Mouse (Mus musculus) forebrain, embryonic 15.5 days (tissue): ENCODE measurements around the gene Hoxa9. TPM values are rescaled to one million over a fixed set of nuclear protein-coding genes. Genes with fewer than 3 reads are reported as not detected.

ENCODE experiments used
- ATAC-seq: fragments of 200-750 bp; cut with Nextera tagmentation; replicated peaks from 2 replicates; pipeline ENCODE4 v1.8.0; 2017; ENCODE audit warnings: mild to moderate bottlenecking, moderate TSS enrichment, moderate library complexity
- H3K27ac ChIP-seq: fragments of 300-500 bp; sonication (generic); replicated peaks from 2 replicates; pipeline ENCODE4 v1.5.1; 2015; ENCODE audit warnings: mild to moderate bottlenecking, inconsistent platforms
- H3K27me3 ChIP-seq: fragments of 300-500 bp; sonication (generic); 2 replicates; pipeline ENCODE4 v1.6.1; 2015; ENCODE audit warnings: inconsistent platforms
- H3K36me3 ChIP-seq: fragments of 300-500 bp; sonication (generic); 2 replicates; pipeline ENCODE4 v1.6.1; 2015; ENCODE audit warnings: mild to moderate bottlenecking, inconsistent platforms
- H3K4me1 ChIP-seq: fragments of 300-500 bp; sonication (generic); 2 replicates; pipeline ENCODE4 v1.6.1; 2015; ENCODE audit warnings: inconsistent platforms
- H3K4me2 ChIP-seq: fragments of 300-500 bp; sonication (generic); replicated peaks from 2 replicates; pipeline ENCODE4 v1.6.1; 2015; ENCODE audit warnings: mild to moderate bottlenecking, inconsistent platforms
- H3K4me3 ChIP-seq: fragments of 300-500 bp; sonication (generic); 2 replicates; pipeline ENCODE4 v1.5.1; 2015; ENCODE audit warnings: mild to moderate bottlenecking, inconsistent platforms
- H3K9ac ChIP-seq: fragments of 300-500 bp; sonication (generic); replicated peaks from 2 replicates; pipeline ENCODE4 v1.6.1; 2015; ENCODE audit warnings: mild to moderate bottlenecking, inconsistent platforms
- H3K9me3 ChIP-seq: fragments of 300-500 bp; sonication (generic); 2 replicates; pipeline ENCODE4 v1.6.1; 2016; ENCODE audit warnings: inconsistent platforms
- WGBS: fragments of 180-500 bp; shearing (Covaris S2); methylation state at CpG from one replicate; pipeline ENCODE4 v1.1.7; 2015; ENCODE audit warnings: mixed read lengths; 5-methylcytosine and 5-hydroxymethylcytosine counted together
- polyA plus RNA-seq: library from polyadenylated mRNA; unstranded; fragments of >200 nt; fragmentation: Nextera tagmentation; extraction: Ambion mirVana; gene quantifications from 2 replicates; pipeline ENCODE4 v1.2.1, GENCODE M21; 2015

The Hoxa9 gene
- polyA plus RNA-seq, 1 experiment from 2014 or later = not detected

DNA sequence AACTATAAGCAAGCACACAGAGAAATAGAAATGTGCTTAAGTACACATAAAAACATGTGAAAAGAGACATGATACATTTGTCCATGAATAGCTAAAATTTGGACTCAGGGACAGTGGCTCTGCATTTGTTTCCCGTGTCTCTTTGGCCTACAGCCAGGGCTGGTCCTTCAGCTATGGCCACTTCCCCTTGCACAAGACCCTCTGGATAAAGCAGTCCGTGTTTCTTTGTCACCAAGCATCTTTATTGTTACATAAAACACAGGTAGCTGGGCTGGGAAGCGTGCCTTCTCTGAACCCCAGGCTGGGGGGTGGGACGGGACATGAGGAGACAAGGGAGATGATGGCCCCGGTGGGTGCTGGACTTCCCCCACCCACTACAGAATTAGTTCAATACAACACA is 16.6 kb downstream of the Hoxa9 start:
- Histone ChIP-seq H3K4me3 (no peak overlapping the region), H3K36me3 (no peaks in the 10 kb centered on the region), H3K9ac (no peak overlapping the region), H3K27me3 (peaks cover 99% of the 10 kb centered on the region), H3K27ac (no peak overlapping the region), H3K4me2 (no peak overlapping the region), H3K9me3 (no peaks in the 10 kb centered on the region), H3K4me1 (peaks cover 14% of the 10 kb centered on the region)
- ATAC-seq = no peak
- WGBS = 8% methylated on average over 5 of the region's 5 CpGs

DNA sequence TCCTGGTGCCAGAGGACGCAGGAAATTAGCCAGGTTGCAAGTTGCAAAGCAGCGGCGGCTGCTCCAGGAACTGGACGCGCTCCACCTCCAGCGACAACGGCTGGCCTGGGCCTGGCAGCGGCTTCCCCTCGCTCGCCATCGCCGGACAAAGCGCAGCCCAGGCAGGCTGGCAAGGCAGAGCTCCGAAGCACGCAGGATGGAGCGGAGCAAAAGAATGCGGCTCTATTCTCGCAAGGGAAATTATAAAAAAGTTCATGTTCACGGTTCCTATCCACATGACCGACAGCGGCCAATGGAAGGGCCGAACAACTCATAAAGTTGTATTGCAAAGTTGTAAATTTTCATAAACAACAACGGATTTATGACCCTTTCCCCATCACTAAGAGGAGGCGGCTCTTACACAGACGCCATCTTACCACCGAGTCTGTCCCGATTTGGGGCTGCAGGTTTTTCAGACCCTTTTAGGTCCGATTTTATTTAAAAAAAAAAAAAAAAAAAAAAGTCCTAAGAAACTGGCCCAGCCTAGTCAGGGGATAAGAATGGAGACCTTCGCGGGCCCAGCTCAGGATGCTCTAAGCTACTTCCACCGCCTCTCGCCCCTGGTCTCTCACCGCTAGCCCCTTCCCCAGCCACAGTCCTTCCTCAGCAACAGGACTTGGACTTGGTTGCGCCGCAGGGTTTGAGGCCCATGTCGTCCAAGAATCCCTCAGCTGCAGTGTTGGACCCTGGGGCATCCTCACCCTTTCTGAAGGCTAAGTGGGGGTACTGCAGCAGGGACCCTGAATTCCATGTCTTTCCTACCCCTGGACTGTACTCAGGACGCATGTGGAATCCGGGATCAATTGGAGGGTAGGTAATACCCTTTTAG is 17.5 kb downstream of the Hoxa9 start, which contains the start of the genes Hoxa3 and Gm28308:
Gene Hoxa3 (minus strand): TSS at position 218 of the 868 bp plus-strand sequence.
Gene Gm28308 (minus strand): TSS at position 221 of the 868 bp plus-strand sequence.
- H3K9me3 ChIP-seq = no peaks in the 10 kb centered on the region
- H3K27ac ChIP-seq = no peak within 1 kb of the TSS
- H3K36me3 ChIP-seq = no peaks in the 10 kb centered on the region
- no peak within 1 kb of the TSS for H3K4me2 ChIP-seq
- no peak within 1 kb of the TSS for H3K4me3 ChIP-seq
- peaks cover 14% of the 10 kb centered on the region for H3K4me1 ChIP-seq
- H3K9ac ChIP-seq = no peak within 1 kb of the TSS
- 3% methylated on average over 38 of the region's 38 CpGs for WGBS
- H3K27me3 ChIP-seq = peaks cover 99% of the 10 kb centered on the region
- no peak for ATAC-seq

DNA sequence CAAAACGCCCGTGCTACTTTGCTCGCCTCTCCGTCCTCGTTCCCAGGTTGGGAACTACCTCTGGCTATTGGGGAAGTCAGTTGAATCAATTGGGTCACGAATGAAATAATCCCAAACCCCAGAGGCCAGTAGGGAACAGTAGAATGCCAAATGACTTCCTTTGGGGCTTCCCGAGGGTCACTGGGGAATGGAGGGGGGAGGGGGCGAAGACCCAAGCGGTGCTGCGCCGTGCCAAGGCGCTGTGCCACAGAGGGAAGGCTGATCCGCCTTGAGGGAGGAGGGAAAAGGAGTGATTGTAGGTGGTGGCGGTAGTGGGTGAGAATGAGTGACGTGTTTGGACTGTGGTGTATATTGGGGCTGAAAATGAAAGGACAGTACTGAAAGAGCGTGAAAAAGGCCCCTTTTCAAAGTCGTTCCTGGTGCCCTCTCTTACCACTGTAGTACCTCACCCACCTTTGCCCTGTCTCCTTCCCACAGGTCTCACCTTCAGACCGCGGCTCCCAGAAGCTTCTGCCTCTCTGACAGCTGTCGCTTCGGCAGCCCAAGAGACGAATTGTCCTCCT is 18.3 kb downstream of the Hoxa9 start:
- H3K9me3 ChIP-seq = no peaks in the 10 kb centered on the region
- no peak overlapping the region for H3K4me2 ChIP-seq
- peaks cover 13% of the 10 kb centered on the region for H3K4me1 ChIP-seq
- H3K4me3 ChIP-seq = no peak overlapping the region
- H3K27me3 ChIP-seq = peaks cover 97% of the 10 kb centered on the region
- under 1% methylated on average over 22 of the region's 22 CpGs for WGBS
- H3K9ac ChIP-seq = no peak overlapping the region
- no peak for ATAC-seq
- no peak overlapping the region for H3K27ac ChIP-seq
- H3K36me3 ChIP-seq = no peaks in the 10 kb centered on the region

DNA sequence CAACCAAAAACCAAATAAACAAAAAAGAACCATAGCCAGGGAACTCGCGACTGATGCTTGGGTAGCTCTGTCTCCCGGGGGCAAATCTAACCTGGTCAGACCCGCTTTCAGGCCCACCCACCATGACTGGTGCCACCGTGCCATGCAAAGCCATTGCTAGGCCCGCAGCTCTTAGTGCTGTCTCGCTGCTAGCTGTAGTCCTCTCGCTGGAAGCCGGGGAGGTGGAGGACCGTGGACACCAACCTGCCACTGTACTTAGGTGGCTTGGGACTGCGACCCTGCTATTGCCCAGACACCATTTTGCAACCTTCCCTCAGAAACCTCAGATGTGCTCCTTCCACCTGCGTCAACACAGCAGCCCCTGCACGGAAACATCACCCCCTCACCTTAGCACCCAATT is 18.9 kb downstream of the Hoxa9 start:
- no peak overlapping the region for H3K4me3 ChIP-seq
- H3K36me3 ChIP-seq = no peaks in the 10 kb centered on the region
- peak; percentile 51; the same call in 1 of the 2 replicates for ATAC-seq
- no peak overlapping the region for H3K4me2 ChIP-seq
- H3K27ac ChIP-seq = no peak overlapping the region
- H3K9ac ChIP-seq = no peak overlapping the region
- H3K4me1 ChIP-seq = peaks cover 6% of the 10 kb centered on the region
- WGBS = 3% methylated on average over 13 of the region's 13 CpGs
- H3K27me3 ChIP-seq = peaks cover 97% of the 10 kb centered on the region
- no peaks in the 10 kb centered on the region for H3K9me3 ChIP-seq

DNA sequence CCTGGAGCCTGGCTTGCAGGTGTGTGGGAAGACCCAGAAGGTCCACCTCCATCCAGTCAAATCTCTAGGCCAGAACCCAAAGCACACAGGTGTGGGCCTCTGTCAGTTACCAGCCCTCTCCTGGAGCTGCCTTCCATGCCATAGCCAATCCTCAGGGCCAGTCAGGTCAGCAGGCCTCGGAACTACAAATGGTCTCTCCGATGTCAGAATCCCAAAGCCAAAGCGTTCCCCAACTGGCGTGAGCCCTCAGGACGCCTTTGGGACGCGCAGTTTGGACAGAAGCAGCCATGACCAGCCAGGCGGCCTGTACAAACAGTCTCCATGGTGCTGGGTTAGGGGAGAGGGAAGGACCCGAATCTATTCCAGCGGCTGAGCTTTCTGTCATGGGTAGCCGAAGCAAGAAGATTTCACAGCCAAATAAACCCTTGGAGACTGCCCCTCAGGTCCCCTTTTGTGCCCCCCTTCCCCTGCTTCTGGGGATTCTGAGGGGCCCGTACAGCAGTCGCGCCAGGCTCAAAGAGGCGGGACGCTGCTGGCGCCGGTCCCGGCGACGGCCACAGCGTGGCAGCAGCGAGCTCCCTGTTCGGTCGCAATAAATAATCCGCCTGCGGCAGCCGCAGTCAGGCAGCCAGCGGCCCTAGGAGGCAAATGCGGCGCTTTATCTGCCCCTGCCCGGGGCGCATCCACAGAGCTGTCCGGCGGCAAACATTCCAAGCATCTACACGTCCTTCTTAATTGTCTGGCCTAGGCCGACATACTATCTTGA is 19.5 kb downstream of the Hoxa9 start:
- Histone ChIP-seq H3K4me1 (0 out of 2 replicates have a peak, but pooled peaks cover 4% of the 10 kb centered on the region), H3K27ac (no peak overlapping the region), H3K4me3 (no peak overlapping the region), H3K9me3 (no peaks in the 10 kb centered on the region), H3K27me3 (peaks cover 97% of the 10 kb centered on the region), H3K9ac (no peak overlapping the region), H3K36me3 (no peaks in the 10 kb centered on the region), H3K4me2 (no peak overlapping the region)
- peak; percentile 43 for ATAC-seq
- under 1% methylated on average over 37 of the region's 37 CpGs for WGBS

DNA sequence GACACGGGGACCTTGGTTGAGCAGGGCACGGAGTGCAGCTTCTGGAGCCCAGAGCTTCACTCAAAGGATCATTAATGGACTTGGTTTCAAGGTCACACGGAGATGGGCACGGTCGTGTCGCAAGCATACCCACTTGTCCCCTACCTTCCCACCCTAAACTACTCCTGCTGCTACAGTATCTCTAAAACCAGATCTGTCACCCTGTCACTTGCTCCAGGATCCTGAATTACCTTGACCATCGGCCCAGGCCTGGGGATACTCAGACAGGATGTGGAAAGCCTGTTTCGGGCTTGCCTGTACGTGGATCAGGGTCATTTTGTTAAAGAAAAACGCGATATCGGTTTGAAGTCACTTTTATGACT is 21.2 kb downstream of the Hoxa9 start:
- Histone ChIP-seq H3K27me3 (peaks cover 97% of the 10 kb centered on the region), H3K27ac (no peak overlapping the region), H3K9ac (no peak overlapping the region), H3K36me3 (no peaks in the 10 kb centered on the region), H3K4me1 (0 out of 2 replicates have a peak, but pooled peaks cover 4% of the 10 kb centered on the region), H3K4me2 (no peak overlapping the region), H3K9me3 (no peaks in the 10 kb centered on the region), H3K4me3 (no peak overlapping the region)
- WGBS = 6% methylated on average over 12 of the region's 12 CpGs
- no peak for ATAC-seq

DNA sequence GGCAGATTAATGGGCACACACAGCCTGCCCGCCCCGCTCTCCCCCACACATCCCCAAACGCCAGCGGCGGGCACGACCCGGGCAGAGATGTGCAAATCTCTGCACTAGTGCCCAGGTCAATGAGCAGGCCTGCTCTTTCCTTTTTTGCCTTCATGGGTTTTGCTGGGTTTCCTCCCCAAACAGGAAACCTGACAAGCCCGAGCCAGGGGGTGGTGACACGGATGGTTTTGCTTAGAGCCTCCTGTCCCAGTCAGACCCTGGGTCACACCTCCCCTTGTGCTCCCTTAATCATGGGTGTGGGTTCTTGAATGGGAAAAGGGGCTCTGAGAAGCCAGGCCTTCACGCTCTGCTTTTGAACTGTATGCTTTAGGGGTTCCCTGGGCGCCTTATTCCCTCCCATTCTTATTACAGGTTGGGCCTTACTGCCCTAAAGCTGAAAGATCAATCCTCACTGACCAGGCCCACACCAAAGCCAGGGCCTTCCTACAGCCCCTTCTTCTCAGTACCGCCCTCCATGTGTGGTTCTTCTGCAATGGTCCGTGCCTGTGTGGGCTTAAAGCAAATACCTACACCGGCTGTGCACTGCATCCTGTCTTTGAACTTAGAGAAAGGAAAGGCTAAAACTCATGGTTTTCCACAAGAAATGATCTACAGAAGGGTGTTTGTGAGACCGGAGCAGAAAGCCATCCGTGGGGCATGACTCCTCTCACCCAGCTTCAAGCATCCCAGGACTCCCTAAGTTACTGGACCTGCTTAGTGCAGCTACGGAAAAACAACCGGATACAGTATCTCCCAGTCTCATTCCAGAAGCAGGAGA is 21.8 kb downstream of the Hoxa9 start:
- no peak overlapping the region for H3K4me2 ChIP-seq
- no peaks in the 10 kb centered on the region for H3K9me3 ChIP-seq
- H3K9ac ChIP-seq = no peak overlapping the region
- no peaks in the 10 kb centered on the region for H3K36me3 ChIP-seq
- H3K4me1 ChIP-seq = peaks cover 9% of the 10 kb centered on the region
- peaks cover 97% of the 10 kb centered on the region for H3K27me3 ChIP-seq
- no peak overlapping the region for H3K4me3 ChIP-seq
- H3K27ac ChIP-seq = no peak overlapping the region
- 4% methylated on average over 18 of the region's 18 CpGs for WGBS
- ATAC-seq = no peak

DNA sequence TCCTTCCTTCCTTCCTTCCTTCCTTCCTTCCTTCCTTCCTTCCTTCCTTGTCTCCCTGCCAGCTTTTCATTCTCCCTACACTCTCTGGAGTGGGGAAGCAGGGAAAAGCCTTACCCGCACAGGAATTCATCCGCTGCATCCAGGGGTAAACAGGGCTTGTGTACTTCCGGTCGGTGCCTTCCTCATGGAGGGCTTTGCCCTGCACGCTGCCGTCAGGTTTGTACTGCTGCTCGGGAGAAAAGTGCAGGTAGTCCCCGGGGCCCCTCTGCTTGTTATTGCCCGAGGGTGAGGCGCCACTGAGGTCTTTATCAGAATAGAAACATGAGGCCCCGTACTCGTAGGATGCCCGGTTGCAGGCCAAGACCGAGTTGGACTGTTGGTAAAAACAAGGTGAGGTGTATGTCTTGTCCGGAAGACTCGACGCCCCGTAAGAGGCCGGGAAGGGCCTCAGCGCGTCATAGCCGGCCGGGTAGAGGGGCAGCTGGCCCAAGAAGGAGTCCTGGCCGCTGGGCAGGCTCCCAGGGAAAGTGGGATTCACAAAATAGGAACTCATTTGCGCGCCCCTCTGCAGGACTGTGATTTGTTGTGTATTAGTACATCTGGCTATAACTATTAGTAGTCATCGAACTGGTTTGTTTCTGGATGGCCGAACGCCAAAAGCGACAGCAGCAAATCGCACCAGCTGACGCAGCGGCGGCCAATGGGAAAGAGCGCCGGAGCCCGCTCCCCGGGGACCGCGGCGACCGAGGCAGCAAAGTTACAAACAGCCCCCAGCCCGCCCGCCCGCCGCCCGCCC is 22.6 kb downstream of the Hoxa9 start, which contains the start of gene Hoxa6:
Gene Hoxa6 (minus strand): TSS at position 651 of the 796 bp plus-strand sequence.
- WGBS = under 1% methylated on average over 47 of the region's 47 CpGs
- Histone ChIP-seq H3K9me3 (no peaks in the 10 kb centered on the region), H3K27ac (no peak within 1 kb of the TSS), H3K4me1 (peaks cover 15% of the 10 kb centered on the region), H3K27me3 (peaks cover 97% of the 10 kb centered on the region), H3K4me2 (no peak within 1 kb of the TSS), H3K9ac (no peak within 1 kb of the TSS), H3K4me3 (no peak within 1 kb of the TSS), H3K36me3 (no peaks in the 10 kb centered on the region)
- no peak for ATAC-seq

DNA sequence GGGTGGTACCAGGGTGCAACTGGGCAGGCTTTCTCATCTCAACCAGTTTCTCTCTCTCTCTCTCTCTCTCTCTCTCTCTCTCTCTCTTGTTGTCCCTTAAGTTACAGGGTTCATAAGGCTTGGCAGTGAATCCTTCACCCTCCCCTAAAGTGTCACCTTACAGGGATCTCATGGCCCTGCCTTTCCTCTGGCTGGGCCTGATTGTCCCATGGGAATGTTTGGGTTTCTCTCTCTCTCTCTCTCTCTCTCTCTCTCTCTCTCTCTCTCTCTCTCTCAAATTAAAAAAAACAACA is 23.3 kb downstream of the Hoxa9 start:
- Histone ChIP-seq H3K27me3 (peaks cover 97% of the 10 kb centered on the region), H3K9ac (no peak overlapping the region), H3K4me2 (no peak overlapping the region), H3K4me1 (peaks cover 11% of the 10 kb centered on the region), H3K36me3 (no peaks in the 10 kb centered on the region), H3K9me3 (no peaks in the 10 kb centered on the region), H3K4me3 (no peak overlapping the region), H3K27ac (no peak overlapping the region)
- no peak for ATAC-seq

DNA sequence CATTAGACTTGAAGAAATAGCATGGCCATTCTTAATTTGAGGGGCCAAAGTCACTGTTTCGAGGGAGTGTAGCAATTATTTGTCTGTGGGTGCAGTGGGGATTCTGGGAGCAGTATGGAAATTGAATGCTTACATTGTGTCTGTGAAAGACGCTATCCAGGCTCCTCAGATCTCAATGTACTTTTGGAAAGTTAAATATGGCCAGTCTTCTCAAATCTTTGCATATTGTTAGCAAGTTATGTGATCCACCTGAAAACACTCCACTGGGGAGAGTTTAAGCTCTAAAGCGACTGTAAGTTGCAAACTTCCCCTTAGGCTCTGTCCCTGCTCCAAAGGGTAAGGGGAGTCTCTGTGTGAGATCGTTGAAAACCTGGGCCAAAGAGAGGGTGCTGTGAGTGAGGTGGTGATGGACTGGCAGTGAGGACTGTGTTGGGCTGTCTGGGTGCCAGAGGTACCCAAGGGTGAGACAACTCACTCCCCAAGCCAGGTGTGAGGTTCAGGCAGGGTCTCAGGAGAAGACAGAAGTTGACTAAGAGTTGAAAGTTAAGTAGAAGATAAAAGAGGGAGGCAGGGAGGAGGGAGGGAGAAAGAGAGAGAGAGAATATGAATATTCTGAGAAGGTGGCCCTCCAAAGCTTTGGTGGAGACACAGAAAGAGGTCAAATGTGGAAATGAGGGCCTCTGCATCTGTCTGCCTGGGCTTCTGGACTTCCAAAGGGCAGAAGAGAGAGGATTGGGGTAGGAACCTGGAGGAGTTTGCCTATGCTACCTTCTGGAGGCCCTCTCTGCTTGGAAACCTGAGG is 23.8 kb downstream of the Hoxa9 start:
- Histone ChIP-seq H3K4me3 (no peak overlapping the region), H3K9me3 (no peaks in the 10 kb centered on the region), H3K4me1 (peaks cover 11% of the 10 kb centered on the region), H3K27me3 (peaks cover 97% of the 10 kb centered on the region), H3K36me3 (no peaks in the 10 kb centered on the region), H3K9ac (no peak overlapping the region), H3K27ac (no peak overlapping the region), H3K4me2 (no peak overlapping the region)
- no peak for ATAC-seq
- WGBS = under 1% methylated on average over 4 of the region's 4 CpGs
